Mouse (Mus musculus) MEL (cell line): ENCODE data around the gene Spns2.

Source experiments
- CHD2 ChIP-seq: IDR thresholded peaks from 2 replicates; pipeline ENCODE4 v1.6.1; 2011; ENCODE audit warnings: low read length, improper control_type of control experiment
- CTCF ChIP-seq, 3 experiments: IDR thresholded peaks in 2 of 3; conservative IDR thresholded peaks in 1 of 3; 2 replicates each; pipeline ENCODE4 v1.5.1; 2011 to 2012; ENCODE audit warnings: low read length in 3 of 3, low read depth in 2 of 3, mild to moderate bottlenecking in 2 of 3, improper control_type of control experiment in 1 of 3, inconsistent platforms in 1 of 3, mixed read lengths in 1 of 3, moderate library complexity in 1 of 3; ENCODE audit not compliant: control insufficient read depth in 1 of 3, insufficient read depth in 1 of 3, poor library complexity in 1 of 3, severe bottlenecking in 1 of 3
- EP300 ChIP-seq, 2 experiments: IDR thresholded peaks; 2 replicates each; pipeline ENCODE4 v1.6.1; 2011; ENCODE audit warnings: improper control_type of control experiment in 2 of 2, low read length in 2 of 2, low read depth in 1 of 2, mild to moderate bottlenecking in 1 of 2
- GATA1 ChIP-seq: IDR thresholded peaks from 2 replicates; pipeline ENCODE4 v1.6.1; 2011; ENCODE audit warnings: low read depth, low read length, improper control_type of control experiment
- HCFC1 ChIP-seq: IDR thresholded peaks from 2 replicates; pipeline ENCODE4 v1.6.1; 2012; ENCODE audit warnings: low read depth, mild to moderate bottlenecking, inconsistent platforms, low read length, improper control_type of control experiment, moderate library complexity
- KAT2A ChIP-seq: conservative IDR thresholded peaks from 2 replicates; pipeline ENCODE4 v1.6.1; 2012; ENCODE audit warnings: low read depth, low read length, improper control_type of control experiment, inconsistent platforms
- MAFK ChIP-seq: IDR thresholded peaks from 2 replicates; pipeline ENCODE4 v1.6.1; 2011; ENCODE audit warnings: low read depth, mild to moderate bottlenecking, low read length, improper control_type of control experiment, borderline replicate concordance
- MAX ChIP-seq: IDR thresholded peaks from 2 replicates; pipeline ENCODE4 v1.6.1; 2011; ENCODE audit warnings: low read length, improper control_type of control experiment
- POLR2A ChIP-seq, 2 experiments: IDR thresholded peaks; 2 replicates each; pipeline ENCODE4 v1.6.1; 2011 to 2012; ENCODE audit warnings: low read length in 2 of 2, mild to moderate bottlenecking in 2 of 2, control low read depth in 1 of 2, improper control_type of control experiment in 1 of 2, low read depth in 1 of 2, moderate library complexity in 1 of 2; ENCODE audit not compliant: control insufficient read depth in 1 of 2, insufficient read depth in 1 of 2, poor library complexity in 1 of 2
- POLR2AphosphoS2 ChIP-seq: IDR thresholded peaks from 2 replicates; pipeline ENCODE4 v1.6.1; 2011; ENCODE audit warnings: low read length, improper control_type of control experiment
- POLR2AphosphoS5 ChIP-seq: IDR thresholded peaks from 2 replicates; pipeline ENCODE4 v1.6.1; 2012; ENCODE audit warnings: low read depth, borderline replicate concordance, mild to moderate bottlenecking, inconsistent platforms, low read length, moderate library complexity, mixed read lengths
- TAL1 ChIP-seq: IDR thresholded peaks from 2 replicates; pipeline ENCODE4 v1.6.1; 2012; ENCODE audit warnings: mild to moderate bottlenecking, inconsistent platforms, low read length, moderate library complexity, mixed read lengths
- USF2 ChIP-seq, 2 experiments: IDR thresholded peaks; 2 replicates each; pipeline ENCODE4 v1.6.1; 2011 to 2012; ENCODE audit warnings: improper control_type of control experiment in 2 of 2, low read length in 2 of 2, borderline replicate concordance in 1 of 2, inconsistent platforms in 1 of 2, low read depth in 1 of 2, mild to moderate bottlenecking in 1 of 2; ENCODE audit not compliant: insufficient read depth in 1 of 2

- no peak for TF ChIP-seq USF2 (IDR thresholded peaks at IDR 0.05; ENCODE audit: borderline replicate concordance in 1 of 2, insufficient read depth in 1 of 2, low read depth in 1 of 2, low read length in 2 of 2)
- no peak for TF ChIP-seq GATA1
- TF ChIP-seq CTCF (IDR thresholded peaks at IDR 0.05 in 2 of 3, conservative IDR thresholded peaks at IDR 0.05 in 1 of 3; ENCODE audit: control insufficient read depth in 1 of 3, insufficient read depth in 1 of 3, low read depth in 2 of 3, low read length in 3 of 3, poor library complexity in 1 of 3, severe bottlenecking in 1 of 3): no peak
- no peak for TF ChIP-seq HCFC1
- no peak for TF ChIP-seq POLR2A (IDR thresholded peaks at IDR 0.05; ENCODE audit: control insufficient read depth in 1 of 2, insufficient read depth in 1 of 2, low read depth in 1 of 2, low read length in 2 of 2, poor library complexity in 1 of 2)
- no peak for TF ChIP-seq MAX
- no peak for TF ChIP-seq KAT2A
- TF ChIP-seq TAL1: no peak
- no peak for TF ChIP-seq POLR2AphosphoS2
- no peak for TF ChIP-seq MAFK
- TF ChIP-seq POLR2AphosphoS5: no peak
- no peak for TF ChIP-seq EP300 (IDR thresholded peaks at IDR 0.05; ENCODE audit: low read depth in 1 of 2, low read length in 2 of 2)
- TF ChIP-seq CHD2: no peak
These were observed 87.7 kb downstream of the Spns2 start for GRCm38 (mm10) chr11:72402017-72402416.
